Mouse (Mus musculus): ENCODE data around the gene Sult1a1.

DNA sequence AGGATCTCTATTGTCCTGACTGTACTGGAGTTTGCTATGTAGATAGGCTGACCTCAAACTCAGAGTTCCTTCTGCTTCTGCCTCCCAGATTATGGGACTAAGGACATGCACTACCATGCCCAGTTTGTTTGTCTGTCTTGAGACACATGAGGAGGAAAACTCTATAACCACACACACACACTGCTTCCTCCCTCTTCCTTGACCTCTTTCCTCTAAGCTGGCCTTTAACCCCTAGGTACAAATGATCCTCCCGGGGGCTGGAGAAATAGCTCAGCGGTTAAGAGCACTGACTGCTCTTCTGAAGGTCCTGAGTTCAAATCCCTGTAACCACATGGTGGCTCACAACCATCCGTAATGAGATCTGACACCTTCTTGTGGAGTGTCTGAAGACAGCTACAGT, 31.9 kb downstream of the Sult1a1 start:
- TF ChIP-seq CTCF (IDR thresholded peaks at IDR 0.05; ENCODE audit: low read depth, low read length) (no peak), POLR2A (IDR thresholded peaks at IDR 0.05; ENCODE audit: extremely low read depth, insufficient read depth, low read length) (no peak)

Measured in liver, adult 2 months (tissue).